Mouse (Mus musculus) CD4-positive naive resting alpha-beta T cell, adult 76 days (primary cell): Measurements from ENCODE around the gene Acox3. TPM values are rescaled to one million over a fixed set of nuclear protein-coding genes. Genes with fewer than 3 reads are reported as not detected.

Source experiments
- total RNA-seq: library from RNA; stranded (reverse); gene quantifications from one replicate; pipeline ENCODE4 v1.2.4, GENCODE M21; 2023

Gene Acox3
- 45.1 TPM for total RNA-seq

DNA sequence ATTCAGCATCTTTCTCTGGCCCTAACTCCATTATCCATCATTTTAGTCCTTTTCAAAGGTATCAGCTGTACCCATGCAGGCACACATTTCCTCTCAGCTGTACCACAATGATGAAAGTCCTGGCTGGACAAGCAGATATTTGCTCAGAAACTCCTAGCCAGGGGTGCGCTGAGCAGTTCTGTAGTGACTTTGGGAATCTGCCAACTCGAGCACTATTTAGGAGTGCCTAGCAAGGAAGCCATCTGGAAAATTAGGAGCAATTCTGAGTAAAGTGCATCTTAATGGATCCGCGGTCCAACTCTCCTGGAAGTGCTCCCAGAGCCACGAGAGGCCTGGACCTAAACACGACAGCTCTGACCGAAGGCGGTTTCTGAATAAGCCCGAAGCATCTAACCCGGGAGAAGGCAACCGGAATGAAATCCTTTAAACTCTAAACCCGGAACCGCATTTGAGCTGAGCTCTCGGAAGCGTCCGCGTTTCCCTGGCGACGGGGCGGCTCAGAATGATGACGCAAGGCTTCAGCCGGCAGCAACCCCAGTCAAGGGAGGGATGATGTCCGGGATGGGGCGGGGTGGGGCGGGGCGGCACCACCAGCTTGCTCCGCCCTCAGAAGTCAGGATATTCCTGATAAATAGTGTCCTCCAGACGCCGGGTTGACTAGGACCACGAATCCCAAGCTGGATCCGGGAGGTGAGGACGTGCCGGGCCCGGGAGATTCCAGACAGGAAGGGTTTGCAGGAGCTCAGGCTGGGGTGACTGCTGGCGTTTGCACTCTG, at the start of gene Acox3:
TSS of gene Acox3 (plus strand) at position 596 of the 776 bp plus-strand sequence.

GRCm38 (mm10) chr5:35574653-35575599, 7.9 kb upstream of the Acox3 start, which contains the start of gene Trmt44:
TSS of gene Trmt44 (minus strand) at chr5:35575070.

Other genes starting within 250 kb of the Acox3 start
- gene Hmx1, start 193.9 kb upstream of the Acox3 start, total RNA-seq: not detected
- gene Cpz, start 57.3 kb upstream of the Acox3 start, total RNA-seq: not detected
- 8.9 TPM for gene Trmt44, start 8.0 kb upstream of the Acox3 start, total RNA-seq
- not detected for gene Htra3, start 96.7 kb downstream of the Acox3 start, total RNA-seq
- gene Sh3tc1, start 156.9 kb downstream of the Acox3 start, total RNA-seq: 5.3 TPM
- gene Ablim2, start 174.8 kb downstream of the Acox3 start, total RNA-seq: 5.0 TPM